Mouse (Mus musculus) MEL (cell line): ENCODE data around the gene Gne. TPM values are rescaled to one million over a fixed set of nuclear protein-coding genes. Genes with fewer than 3 reads are reported as not detected.

ENCODE experiments used
- DNase-seq: peaks from one replicate; pipeline ENCODE4 v3.0.0; 2011; ENCODE audit warnings: low read depth, low spot score
- H3K27ac ChIP-seq: 2 replicates; pipeline ENCODE4 v1.5.1; 2012; ENCODE audit warnings: low read depth, mild to moderate bottlenecking, control low read depth, low read length, moderate library complexity; ENCODE audit not compliant: control insufficient read depth
- H3K27me3 ChIP-seq, 2 experiments: fragments of 150-350 bp in 1 of 2; sonication (generic) in 1 of 2; 2 replicates each; pipeline ENCODE4 v1.6.1; 2012; ENCODE audit warnings: low read length in 2 of 2, mild to moderate bottlenecking in 2 of 2, improper control_type of control experiment in 1 of 2, moderate library complexity in 1 of 2; ENCODE audit not compliant: insufficient read depth in 2 of 2, control insufficient read depth in 1 of 2
- H3K36me3 ChIP-seq, 2 experiments: 2 replicates each; pipeline ENCODE4 v1.6.1; 2012 to 2014; ENCODE audit warnings: low read length in 2 of 2, improper control_type of control experiment in 1 of 2, inconsistent platforms in 1 of 2, mild to moderate bottlenecking in 1 of 2; ENCODE audit not compliant: insufficient read depth in 2 of 2, control insufficient read depth in 1 of 2
- H3K4me1 ChIP-seq, 2 experiments: fragments of 150-350 bp in 1 of 2; sonication (generic) in 1 of 2; 2 replicates each; pipeline ENCODE4 v1.6.1; 2012; ENCODE audit warnings: low read length in 2 of 2, improper control_type of control experiment in 1 of 2, mild to moderate bottlenecking in 1 of 2; ENCODE audit not compliant: insufficient read depth in 2 of 2, control insufficient read depth in 1 of 2
- H3K4me3 ChIP-seq, 2 experiments: fragments of 150-350 bp in 1 of 2; sonication (generic) in 1 of 2; 2 replicates each; pipeline ENCODE4 v1.5.1; 2012; ENCODE audit warnings: low read depth in 2 of 2, low read length in 2 of 2, mild to moderate bottlenecking in 2 of 2, moderate library complexity in 2 of 2, control low read depth in 1 of 2, improper control_type of control experiment in 1 of 2; ENCODE audit not compliant: control insufficient read depth in 1 of 2, insufficient read depth in 1 of 2
- H3K79me2 ChIP-seq: 2 replicates; pipeline ENCODE4 v1.6.1; 2012; ENCODE audit warnings: mild to moderate bottlenecking, low read length, moderate library complexity; ENCODE audit not compliant: control insufficient read depth, poor library complexity, insufficient read depth
- H3K9ac ChIP-seq: 2 replicates; pipeline ENCODE4 v1.6.1; 2012; ENCODE audit warnings: low read depth, mild to moderate bottlenecking, control low read depth, low read length, moderate library complexity; ENCODE audit not compliant: control insufficient read depth, poor library complexity, severe bottlenecking
- H3K9me3 ChIP-seq: fragments of 150-350 bp; sonication (generic); replicated peaks from 2 replicates; pipeline ENCODE4 v1.6.1; 2012; ENCODE audit warnings: mild to moderate bottlenecking, low read length, improper control_type of control experiment, moderate library complexity; ENCODE audit not compliant: insufficient read depth
- CHD1 ChIP-seq: IDR thresholded peaks from 2 replicates; pipeline ENCODE4 v1.6.1; 2012; ENCODE audit warnings: low read depth, mild to moderate bottlenecking, inconsistent platforms, low read length, improper control_type of control experiment
- CHD2 ChIP-seq: IDR thresholded peaks from 2 replicates; pipeline ENCODE4 v1.6.1; 2011; ENCODE audit warnings: low read length, improper control_type of control experiment
- CTCF ChIP-seq, 3 experiments: IDR thresholded peaks in 2 of 3; conservative IDR thresholded peaks in 1 of 3; 2 replicates each; pipeline ENCODE4 v1.5.1; 2011 to 2012; ENCODE audit warnings: low read length in 3 of 3, low read depth in 2 of 3, mild to moderate bottlenecking in 2 of 3, improper control_type of control experiment in 1 of 3, inconsistent platforms in 1 of 3, mixed read lengths in 1 of 3, moderate library complexity in 1 of 3; ENCODE audit not compliant: control insufficient read depth in 1 of 3, insufficient read depth in 1 of 3, poor library complexity in 1 of 3, severe bottlenecking in 1 of 3
- EP300 ChIP-seq, 2 experiments: IDR thresholded peaks; 2 replicates each; pipeline ENCODE4 v1.6.1; 2011; ENCODE audit warnings: improper control_type of control experiment in 2 of 2, low read length in 2 of 2, low read depth in 1 of 2, mild to moderate bottlenecking in 1 of 2
- GABPA ChIP-seq: IDR thresholded peaks from 2 replicates; pipeline ENCODE4 v1.6.1; 2012; ENCODE audit warnings: low read depth, mild to moderate bottlenecking, inconsistent platforms, low read length, improper control_type of control experiment, moderate library complexity
- GATA1 ChIP-seq: IDR thresholded peaks from 2 replicates; pipeline ENCODE4 v1.6.1; 2011; ENCODE audit warnings: low read depth, low read length, improper control_type of control experiment
- MAX ChIP-seq: IDR thresholded peaks from 2 replicates; pipeline ENCODE4 v1.6.1; 2011; ENCODE audit warnings: low read length, improper control_type of control experiment
- MAZ ChIP-seq: IDR thresholded peaks from 2 replicates; pipeline ENCODE4 v1.6.1; 2012; ENCODE audit warnings: low read depth, mild to moderate bottlenecking, inconsistent platforms, low read length, improper control_type of control experiment
- MYB ChIP-seq: IDR thresholded peaks from 2 replicates; pipeline ENCODE4 v1.6.1; 2011; ENCODE audit warnings: mild to moderate bottlenecking, low read depth, low read length, improper control_type of control experiment
- NRF1 ChIP-seq: IDR thresholded peaks from 2 replicates; pipeline ENCODE4 v1.6.1; 2014; ENCODE audit warnings: low read depth, mild to moderate bottlenecking, inconsistent platforms, low read length, improper control_type of control experiment, moderate library complexity; ENCODE audit not compliant: poor library complexity, insufficient read depth, severe bottlenecking
- POLR2A ChIP-seq, 2 experiments: IDR thresholded peaks; 2 replicates each; pipeline ENCODE4 v1.6.1; 2011 to 2012; ENCODE audit warnings: low read length in 2 of 2, mild to moderate bottlenecking in 2 of 2, control low read depth in 1 of 2, improper control_type of control experiment in 1 of 2, low read depth in 1 of 2, moderate library complexity in 1 of 2; ENCODE audit not compliant: control insufficient read depth in 1 of 2, insufficient read depth in 1 of 2, poor library complexity in 1 of 2
- RCOR1 ChIP-seq: IDR thresholded peaks from 2 replicates; pipeline ENCODE4 v1.6.1; 2012; ENCODE audit warnings: low read depth, mild to moderate bottlenecking, inconsistent platforms, low read length, improper control_type of control experiment
- SMC3 ChIP-seq: IDR thresholded peaks from 2 replicates; pipeline ENCODE4 v1.6.1; 2011; ENCODE audit warnings: low read depth, low read length, improper control_type of control experiment
- TAL1 ChIP-seq: IDR thresholded peaks from 2 replicates; pipeline ENCODE4 v1.6.1; 2012; ENCODE audit warnings: mild to moderate bottlenecking, inconsistent platforms, low read length, moderate library complexity, mixed read lengths
- TBP ChIP-seq: IDR thresholded peaks from 2 replicates; pipeline ENCODE4 v1.8.0; 2011; ENCODE audit warnings: low read depth, low read length, improper control_type of control experiment
- TCF12 ChIP-seq: IDR thresholded peaks from 2 replicates; pipeline ENCODE4 v1.6.1; 2014; ENCODE audit warnings: low read depth, mild to moderate bottlenecking, inconsistent platforms, low read length, improper control_type of control experiment, moderate library complexity
- ZC3H11A ChIP-seq: IDR thresholded peaks from 2 replicates; pipeline ENCODE4 v1.6.1; 2012; ENCODE audit warnings: low read depth, mild to moderate bottlenecking, inconsistent platforms, low read length, improper control_type of control experiment
- ZMIZ1 ChIP-seq: IDR thresholded peaks from 2 replicates; pipeline ENCODE4 v1.6.1; 2012; ENCODE audit warnings: low read depth, mild to moderate bottlenecking, inconsistent platforms, low read length, improper control_type of control experiment, moderate library complexity
- ZNF384 ChIP-seq: IDR thresholded peaks from 2 replicates; pipeline ENCODE4 v1.6.1; 2012; ENCODE audit warnings: low read depth, mild to moderate bottlenecking, inconsistent platforms, low read length, improper control_type of control experiment
- polyA plus RNA-seq, 2 experiments: library from polyadenylated mRNA; stranded (reverse) in 1 of 2; unstranded in 1 of 2; fragments of >175 nt in 1 of 2; fragments of >200 nt in 1 of 2; gene quantifications; 2 replicates each; pipeline versions ENCODE4 v1.2.1 to v1.2.4; 2012; ENCODE audit warnings: low replicate concordance in 2 of 2, low read depth in 1 of 2; ENCODE audit not compliant: insufficient read length in 2 of 2, insufficient read depth in 1 of 2, missing spikeins in 1 of 2
- total RNA-seq: library from RNA; depleted of rRNA; stranded (reverse); fragments of 300-350 nt; gene quantifications from 2 replicates; pipeline ENCODE4 v1.2.3, GENCODE M21; 2012

Gne gene
- total and polyA plus RNA-seq, 3 experiments: 32.4 to 127 (median 53.0) TPM

DNA sequence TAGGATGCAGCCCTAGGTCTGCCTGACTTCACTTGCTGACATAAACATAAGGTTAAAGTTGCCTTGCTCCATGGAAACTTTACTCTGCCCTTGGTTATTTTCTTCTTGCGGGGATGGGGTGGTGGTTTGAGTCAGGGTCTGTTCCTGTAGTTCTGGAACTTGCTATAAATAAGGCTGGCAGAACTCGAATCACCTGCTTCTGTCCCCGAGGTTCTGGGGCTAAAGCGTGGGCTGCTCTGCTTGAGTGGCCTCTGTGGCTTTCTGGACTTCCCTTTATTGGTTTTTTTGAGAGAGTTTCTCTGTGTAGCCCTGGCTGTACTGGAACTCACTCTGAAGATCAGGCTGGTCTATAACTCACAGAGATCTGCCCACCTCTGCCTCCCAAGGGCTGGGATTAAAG is 67.9 kb downstream of the Gne start:
- Histone ChIP-seq H3K36me3 (peaks cover 21% of the 10 kb centered on the region in 2 experiments), H3K4me3 (no peak overlapping the region), H3K27ac (no peak overlapping the region), H3K79me2 (peaks cover 78% of the 10 kb centered on the region), H3K27me3 (no peaks in the 10 kb centered on the region), H3K9me3 (no peaks in the 10 kb centered on the region), H3K9ac (no peak overlapping the region), H3K4me1 (peaks cover 2 to 24% of the 10 kb centered on the region in 2 experiments; a peak in 3 of 4 replicates)
- TF ChIP-seq ZNF384 (no peak), RCOR1 (no peak), MAZ (no peak), GABPA (no peak), MYB (no peak), TBP (no peak), MAX (no peak), TAL1 (no peak), SMC3 (no peak), ZMIZ1 (no peak), CHD2 (no peak), POLR2A (IDR thresholded peaks at IDR 0.05; ENCODE audit: control insufficient read depth in 1 of 2, insufficient read depth in 1 of 2, low read depth in 1 of 2, low read length in 2 of 2, poor library complexity in 1 of 2) (no peak), GATA1 (no peak), CHD1 (no peak), TCF12 (no peak), CTCF (IDR thresholded peaks at IDR 0.05 in 2 of 3, conservative IDR thresholded peaks at IDR 0.05 in 1 of 3; ENCODE audit: control insufficient read depth in 1 of 3, insufficient read depth in 1 of 3, low read depth in 2 of 3, low read length in 3 of 3, poor library complexity in 1 of 3, severe bottlenecking in 1 of 3) (no peak), NRF1 (no peak)
- DNase-seq: peak; percentile 19

DNA sequence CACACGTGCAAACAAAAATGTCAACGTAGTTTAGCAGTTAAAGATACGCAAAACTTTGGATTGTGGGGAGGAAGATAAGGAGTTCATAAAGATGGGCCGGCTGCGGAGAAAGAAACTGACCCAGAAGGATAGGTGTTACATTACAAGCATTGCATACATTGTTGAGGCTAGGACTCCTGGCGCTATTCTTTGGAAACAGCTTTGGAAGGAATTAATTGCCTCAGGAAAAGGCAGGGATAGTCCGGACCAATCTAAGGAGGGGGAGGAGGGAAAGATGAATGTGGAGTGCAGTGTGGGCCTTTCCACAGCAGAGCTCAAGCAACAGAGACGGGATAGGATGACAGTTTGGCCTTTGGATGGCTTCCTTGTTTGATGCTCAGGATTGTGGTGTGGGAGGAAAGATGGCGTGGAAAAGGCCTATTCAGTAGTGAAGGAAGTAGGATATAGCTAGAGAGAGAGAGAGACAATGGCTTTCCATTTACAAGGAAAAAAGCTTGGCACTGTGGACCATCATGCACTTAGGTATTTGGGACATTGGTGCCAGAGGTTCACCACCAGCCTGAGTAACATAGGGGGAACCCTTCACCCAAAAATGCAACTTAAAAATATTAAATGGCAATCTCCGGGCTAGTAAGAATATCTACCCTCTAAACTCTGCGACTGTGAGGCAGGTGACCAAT is 70.4 kb downstream of the Gne start:
- DNase-seq: peak; percentile 37
- no peaks in the 10 kb centered on the region for H3K27me3 ChIP-seq
- H3K4me1 ChIP-seq: peaks cover 2 to 34% of the 10 kb centered on the region in 2 experiments; a peak in 3 of 4 replicates
- peaks cover 63% of the 10 kb centered on the region for H3K79me2 ChIP-seq
- H3K9ac ChIP-seq: peak overlapping the region; percentile 94
- TF ChIP-seq ZC3H11A: no peak
- TF ChIP-seq EP300 (IDR thresholded peaks at IDR 0.05; ENCODE audit: low read depth in 1 of 2, low read length in 2 of 2): 0 out of 4 replicates have a peak, but pooled peaks of 1 of the 2 experiments have one; percentile 9
- peak; percentile 50; the same call in 1 of the 2 replicates for TF ChIP-seq MAX
- peaks cover 7 to 30% of the 10 kb centered on the region in 2 experiments for H3K36me3 ChIP-seq
- H3K4me3 ChIP-seq: peak overlapping the region; percentile 80 to 93
- no peaks in the 10 kb centered on the region for H3K9me3 ChIP-seq
- no peak overlapping the region for H3K27ac ChIP-seq
